Mouse (Mus musculus) lung, adult 2 months (tissue): Measurements from ENCODE around the gene Olfm1. TPM values are rescaled to one million over a fixed set of nuclear protein-coding genes. Genes with fewer than 3 reads are reported as not detected.

Experiments used
- DNase-seq: peaks from one replicate; pipeline ENCODE4 v3.0.0; 2022
- H3K4me1 ChIP-seq: fragments of 200-500 bp; 2 replicates; pipeline ENCODE4 v1.6.1; 2011; ENCODE audit warnings: low read length; ENCODE audit not compliant: control insufficient read depth, insufficient read depth
- H3K4me3 ChIP-seq: fragments of 200-500 bp; replicated peaks from 2 replicates; pipeline ENCODE3; 2011; ENCODE audit warnings: low read depth, mild to moderate bottlenecking, control low read depth, low read length; ENCODE audit errors: extremely low read depth
- CTCF ChIP-seq: fragments of 200-500 bp; IDR thresholded peaks from 2 replicates; pipeline ENCODE4 v1.5.1; 2011; ENCODE audit warnings: mild to moderate bottlenecking, low read length, control low read depth; ENCODE audit not compliant: insufficient read depth
- POLR2A ChIP-seq: fragments of 200-500 bp; IDR thresholded peaks from 2 replicates; pipeline ENCODE4 v1.6.1; 2011; ENCODE audit warnings: low read depth, mild to moderate bottlenecking, control low read depth, low read length, borderline replicate concordance; ENCODE audit errors: extremely low read depth
- WGBS: fragments of 180-500 bp; shearing (Covaris S2); methylation state at CpG from one replicate; pipeline ENCODE4 v1.1.7; 2018; 5-methylcytosine and 5-hydroxymethylcytosine counted together
- polyA plus RNA-seq: library from polyadenylated mRNA; depleted of rRNA; stranded (reverse); fragments of >200 nt; gene quantifications from 2 replicates; pipeline ENCODE4 v1.2.3, GENCODE M21; 2012

Olfm1 gene
- polyA plus RNA-seq, 1 experiment = 33.7 TPM

- 57% methylated on average over 22 of the region's 22 CpGs for WGBS
- no peak for TF ChIP-seq CTCF
- no peak for TF ChIP-seq POLR2A
- H3K4me3 ChIP-seq = no peak overlapping the region
- H3K4me1 ChIP-seq = no peaks in the 10 kb centered on the region
- DNase-seq = no peak
Observed at GRCm38 (mm10) chr2:28211531-28212281, 18.9 kb downstream of the Olfm1 start.

DNA sequence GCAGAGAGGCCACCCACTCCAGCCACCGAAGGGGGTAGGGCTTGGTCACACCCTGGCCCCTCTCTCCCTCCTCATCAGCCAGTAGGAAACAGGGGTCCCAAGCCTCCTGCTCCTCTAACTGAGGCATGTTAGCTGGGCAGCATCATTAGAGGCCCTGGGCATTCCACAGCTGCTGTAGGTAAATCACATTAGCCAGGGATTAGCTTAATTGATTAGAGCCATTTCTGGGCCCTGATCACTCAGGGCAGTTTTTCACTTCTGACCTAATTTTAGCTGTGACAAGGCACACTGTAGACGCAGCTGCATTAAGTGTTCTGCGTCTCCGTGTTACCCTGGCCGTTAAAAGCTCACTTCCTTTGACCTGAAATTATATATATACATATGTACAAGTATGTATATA lies 20.1 kb downstream of the Olfm1 start:
- TF ChIP-seq CTCF (no peak), POLR2A (no peak)
- WGBS = 85% methylated on average over 5 of the region's 5 CpGs

GRCm38 (mm10) chr2:28216211-28216775 lies 23.5 kb downstream of the Olfm1 start:
- no peaks in the 10 kb centered on the region for H3K4me1 ChIP-seq
- TF ChIP-seq CTCF (no peak), POLR2A (no peak)
- DNase-seq = no peak
- no peak overlapping the region for H3K4me3 ChIP-seq
- 84% methylated on average over 5 of the region's 5 CpGs for WGBS

More for the DNA sequence above, 20.1 kb downstream of the Olfm1 start:
- no peaks in the 10 kb centered on the region for H3K4me1 ChIP-seq
- no peak for DNase-seq
- no peak overlapping the region for H3K4me3 ChIP-seq

GRCm38 (mm10) chr2:28217783-28218182 lies 25.0 kb downstream of the Olfm1 start:
- no peak for TF ChIP-seq CTCF
- TF ChIP-seq POLR2A = no peak
- no peak overlapping the region for H3K4me3 ChIP-seq
- no peak for DNase-seq
- H3K4me1 ChIP-seq = no peaks in the 10 kb centered on the region
- 97% methylated on average over 1 of the region's 1 CpGs for WGBS

- no peaks in the 10 kb centered on the region for H3K4me1 ChIP-seq
- WGBS = 56% methylated on average over 7 of the region's 7 CpGs
- H3K4me3 ChIP-seq = no peak overlapping the region
- no peak for DNase-seq
- no peak for TF ChIP-seq POLR2A
- no peak for TF ChIP-seq CTCF
Observed at GRCm38 (mm10) chr2:28218651-28219356, 26.0 kb downstream of the Olfm1 start.

- no peak for DNase-seq
- no peak overlapping the region for H3K4me3 ChIP-seq
- TF ChIP-seq POLR2A (no peak), CTCF (no peak)
- 89% methylated on average over 1 of the region's 1 CpGs for WGBS
- no peaks in the 10 kb centered on the region for H3K4me1 ChIP-seq
Observed at GRCm38 (mm10) chr2:28219625-28220024, 26.8 kb downstream of the Olfm1 start.

- TF ChIP-seq POLR2A = no peak
- TF ChIP-seq CTCF = no peak
- H3K4me1 ChIP-seq = no peaks in the 10 kb centered on the region
- no peak overlapping the region for H3K4me3 ChIP-seq
- DNase-seq = no peak
- 39% methylated on average over 2 of the region's 2 CpGs for WGBS
Observed at GRCm38 (mm10) chr2:28221803-28222202, 29.0 kb downstream of the Olfm1 start.

DNA sequence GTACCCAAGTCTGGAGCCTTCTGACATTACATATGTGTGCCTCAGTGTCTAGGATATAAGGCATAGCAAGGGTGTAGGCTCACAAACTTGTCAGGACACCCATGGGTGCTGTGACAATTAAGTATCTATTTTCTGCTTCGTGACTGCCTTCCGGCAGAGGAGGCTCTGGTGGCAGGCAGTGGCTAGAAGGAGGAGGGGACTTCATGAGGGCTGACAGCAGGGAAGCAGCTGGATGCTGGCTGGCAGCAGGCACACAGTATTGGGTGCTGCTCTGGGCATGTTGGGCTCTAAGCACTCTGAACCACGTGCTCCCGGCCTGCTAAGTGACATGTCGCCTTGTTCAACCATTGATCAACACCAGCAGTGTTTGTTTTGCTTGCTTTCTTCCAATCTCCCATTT lies 32.0 kb downstream of the Olfm1 start:
- TF ChIP-seq CTCF (no peak), POLR2A (no peak)
- no peak for DNase-seq
- 57% methylated on average over 5 of the region's 5 CpGs for WGBS
- Histone ChIP-seq H3K4me1 (no peaks in the 10 kb centered on the region), H3K4me3 (no peak overlapping the region)

- DNase-seq = no peak
Observed at GRCm38 (mm10) chr2:28225906-28226305, 33.1 kb downstream of the Olfm1 start.

DNA sequence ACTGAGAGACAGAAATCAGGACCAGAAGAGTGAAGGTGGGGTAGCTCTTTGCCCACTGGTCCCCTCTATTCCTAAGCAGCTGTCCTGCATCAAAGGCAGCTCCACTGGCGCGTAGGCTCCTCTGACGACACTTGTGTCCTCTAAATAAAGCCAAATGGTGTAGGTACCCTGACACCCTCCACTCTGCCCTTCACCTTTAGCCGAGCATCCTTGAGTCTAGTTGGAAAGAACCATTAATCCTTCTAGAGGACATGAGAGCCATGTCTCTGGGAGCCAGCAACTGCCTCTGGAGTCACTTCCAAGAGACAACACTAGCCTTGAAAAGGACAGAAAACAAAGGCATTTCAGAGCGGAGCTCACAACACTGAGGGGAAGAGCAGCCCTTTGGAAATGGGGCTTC lies 34.2 kb downstream of the Olfm1 start:
- no peak overlapping the region for H3K4me3 ChIP-seq
- H3K4me1 ChIP-seq = no peaks in the 10 kb centered on the region
- TF ChIP-seq CTCF = no peak
- no peak for TF ChIP-seq POLR2A
- no peak for DNase-seq
- 78% methylated on average over 5 of the region's 5 CpGs for WGBS

More at GRCm38 (mm10) chr2:28225906-28226305, 33.1 kb downstream of the Olfm1 start:
- Histone ChIP-seq H3K4me1 (no peaks in the 10 kb centered on the region), H3K4me3 (no peak overlapping the region)
- TF ChIP-seq CTCF = no peak
- TF ChIP-seq POLR2A = no peak
- 63% methylated on average over 3 of the region's 3 CpGs for WGBS
